Mouse (Mus musculus) cerebellum, adult 2 months (tissue): ENCODE measurements at regions not wholly inside any gene's neighbourhood (a gene's known extent, or its start where the extent isn't known, plus 50 kb on each side); places are given as distances from the start of the nearest gene placed in this dataset.

Experiments used
- CTCF ChIP-seq: fragments of 200-500 bp; IDR thresholded peaks from 2 replicates; pipeline ENCODE4 v1.5.1; 2011; ENCODE audit warnings: low read depth, mild to moderate bottlenecking, control low read depth, low read length, moderate library complexity, borderline replicate concordance; ENCODE audit not compliant: insufficient read depth
- POLR2A ChIP-seq: fragments of 200-500 bp; IDR thresholded peaks from 2 replicates; pipeline ENCODE4 v1.6.1; 2011; ENCODE audit warnings: low read length, control low read depth, borderline replicate concordance; ENCODE audit not compliant: insufficient read depth

DNA sequence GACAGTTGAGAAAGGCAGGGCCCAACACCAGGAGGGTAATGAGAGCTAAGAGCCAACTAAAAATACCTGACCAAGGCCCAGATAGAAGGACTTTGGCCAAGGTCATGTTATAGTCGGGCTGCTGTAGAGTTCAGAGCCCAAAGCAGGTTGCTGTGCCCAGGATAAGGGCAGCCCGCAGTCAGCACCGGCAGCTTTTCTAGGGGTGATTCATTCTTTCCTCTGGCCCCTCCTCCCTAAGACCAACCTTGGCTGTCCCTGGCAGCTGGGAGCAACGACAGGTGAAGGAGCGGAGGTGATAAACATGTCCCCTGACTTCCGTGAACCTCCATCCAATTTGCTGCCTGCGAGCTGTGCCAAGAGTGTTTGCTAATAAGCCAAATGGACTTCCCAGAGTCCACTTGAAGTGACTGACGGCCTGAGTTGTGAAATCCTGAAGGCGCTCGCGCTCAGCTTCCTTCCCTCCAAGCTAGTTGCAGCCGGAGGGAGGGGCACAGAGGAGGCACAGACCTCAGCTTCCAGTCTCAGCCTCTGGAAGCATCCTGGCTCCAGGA lies 144.2 kb upstream of the Igsf21 start:
- no peak for TF ChIP-seq POLR2A
- TF ChIP-seq CTCF, result no peak
